Mouse (Mus musculus) stomach, postnatal 0 days (tissue): ENCODE data around the gene Gm9. TPM values are rescaled to one million over a fixed set of nuclear protein-coding genes. Genes with fewer than 3 reads are reported as not detected.

Source experiments
- ATAC-seq: fragments of 200-750 bp; cut with Nextera tagmentation; 2 replicates; pipeline ENCODE4 v1.8.0; 2017; ENCODE audit not compliant: low FRiP score, low TSS enrichment
- DNase-seq: peaks from one replicate; pipeline ENCODE4 v3.0.0-alpha.2; 2016; ENCODE audit warnings: low spot score
- H3K27ac ChIP-seq: fragments of 300-500 bp; sonication (generic); replicated peaks from 2 replicates; pipeline ENCODE4 v1.5.1; 2014; ENCODE audit warnings: mild to moderate bottlenecking, control low read depth
- H3K27me3 ChIP-seq: fragments of 300-500 bp; sonication (generic); 2 replicates; pipeline ENCODE4 v1.6.1; 2014; ENCODE audit warnings: low read length; ENCODE audit not compliant: control insufficient read depth, insufficient read depth
- H3K36me3 ChIP-seq: fragments of 300-500 bp; sonication (generic); 2 replicates; pipeline ENCODE4 v1.6.1; 2014; ENCODE audit warnings: low read length, mixed read lengths; ENCODE audit not compliant: control insufficient read depth, insufficient read depth
- H3K4me1 ChIP-seq: fragments of 300-500 bp; sonication (generic); replicated peaks from 2 replicates; pipeline ENCODE4 v1.6.1; 2014; ENCODE audit warnings: antibody characterized with exemption; ENCODE audit not compliant: control insufficient read depth, insufficient read depth
- H3K4me2 ChIP-seq: fragments of 300-500 bp; sonication (generic); replicated peaks from 2 replicates; pipeline ENCODE4 v1.6.1; 2014; ENCODE audit warnings: low read depth, mild to moderate bottlenecking, control low read depth, moderate library complexity
- H3K4me3 ChIP-seq: fragments of 300-500 bp; sonication (generic); 2 replicates; pipeline ENCODE4 v1.5.1; 2014; ENCODE audit warnings: low read depth, low read length, control low read depth
- H3K9ac ChIP-seq: fragments of 300-500 bp; sonication (generic); 2 replicates; pipeline ENCODE4 v1.6.1; 2014; ENCODE audit warnings: mild to moderate bottlenecking, low read length, control low read depth, mixed read lengths
- H3K9me3 ChIP-seq: fragments of 300-500 bp; sonication (generic); 2 replicates; pipeline ENCODE4 v1.6.1; 2016; ENCODE audit warnings: low read length; ENCODE audit not compliant: control insufficient read depth
- CTCF ChIP-seq: IDR thresholded peaks from 2 replicates; pipeline ENCODE4 v1.5.1; 2016; ENCODE audit warnings: antibody characterized with exemption, low read depth, mild to moderate bottlenecking, moderate library complexity
- EP300 ChIP-seq: optimal IDR thresholded peaks from 2 replicates; pipeline ENCODE3; 2016; ENCODE audit warnings: antibody characterized with exemption
- WGBS: fragments of 180-500 bp; shearing (Covaris S2); extraction: QIAGEN DNeasy Blood & Tissue Kit; methylation state at CpG from one replicate; pipeline ENCODE4 v1.1.7; 2014; 5-methylcytosine and 5-hydroxymethylcytosine counted together
- polyA plus RNA-seq: library from polyadenylated mRNA; unstranded; fragments of >200 nt; fragmentation: Nextera tagmentation; extraction: Ambion mirVana; gene quantifications from 2 replicates; pipeline ENCODE4 v1.2.1, GENCODE M21; 2015

The Gm9 gene
- polyA plus RNA-seq, 1 experiment from 2014 or later = not detected

DNA sequence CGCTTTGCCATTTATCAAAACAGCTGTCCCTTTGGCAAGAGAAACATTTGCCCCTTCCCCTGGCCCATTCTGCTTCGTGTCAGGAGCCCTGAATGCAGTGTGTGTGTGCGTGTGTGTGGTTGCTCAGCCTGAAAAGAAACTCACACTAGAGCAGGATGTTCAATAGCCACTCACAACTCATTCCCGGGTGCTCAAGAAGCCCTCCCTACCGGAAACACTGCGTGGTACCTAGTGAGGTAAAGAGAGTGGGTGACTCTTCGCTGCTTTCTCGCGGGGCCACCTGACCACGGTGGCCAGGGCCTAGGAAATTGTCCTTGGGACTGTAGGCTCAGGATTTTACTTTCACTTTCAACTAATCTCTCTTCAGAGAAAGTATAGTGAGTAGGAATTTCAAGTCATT is 49.7 kb downstream of the Gm9 start:
- ATAC-seq = no peak
- TF ChIP-seq EP300 (no peak), CTCF (no peak)

More for the DNA sequence above, 49.7 kb downstream of the Gm9 start:
- Histone ChIP-seq H3K27ac (no peak overlapping the region), H3K27me3 (no peaks in the 10 kb centered on the region), H3K4me3 (no peak overlapping the region), H3K9ac (no peak overlapping the region), H3K9me3 (no peaks in the 10 kb centered on the region), H3K4me1 (no peaks in the 10 kb centered on the region), H3K4me2 (no peak overlapping the region), H3K36me3 (no peaks in the 10 kb centered on the region)
- WGBS = 75% methylated on average over 10 of the region's 10 CpGs
- DNase-seq = no peak

Other genes with a start within 250 kb of the Gm9 start
- 7.7 and 8.1 TPM in 2 replicates for gene Sept6, start 219.2 kb downstream of the Gm9 start, polyA plus RNA-seq
- 0.16 and 0.21 TPM in 2 replicates for gene Sowahd, start 162.2 kb downstream of the Gm9 start, polyA plus RNA-seq
- 654 and 734 TPM in 2 replicates for gene Rpl39, start 125.6 kb downstream of the Gm9 start, polyA plus RNA-seq
- gene Upf3b, start 100.7 kb downstream of the Gm9 start, polyA plus RNA-seq = 9.1 and 9.2 TPM in 2 replicates
- 6.9 and 7.5 TPM in 2 replicates for gene Nkap, start 84.2 kb downstream of the Gm9 start, polyA plus RNA-seq
- gene Akap14, start 42.2 kb downstream of the Gm9 start, polyA plus RNA-seq = 0.05 TPM in 1 of 2 replicates, not detected in the other
- 567 and 585 TPM in 2 replicates for gene Ndufa1, start 19.9 kb downstream of the Gm9 start, polyA plus RNA-seq
- gene Rnf113a1, start 19.8 kb downstream of the Gm9 start, polyA plus RNA-seq = 9.6 TPM in 2 replicates
- not detected in 2 replicates for gene Rhox1, start 11.2 kb upstream of the Gm9 start, polyA plus RNA-seq
- not detected in 2 replicates for gene Rhox2a, start 33.9 kb upstream of the Gm9 start, polyA plus RNA-seq
- gene Rhox3a, start 38.9 kb upstream of the Gm9 start, polyA plus RNA-seq = not detected in 2 replicates
- not detected in 2 replicates for gene Rhox4a, start 54.3 kb upstream of the Gm9 start, polyA plus RNA-seq
- gene Rhox3a2, start 169.0 kb upstream of the Gm9 start, polyA plus RNA-seq = not detected in 2 replicates
- gene Rhox4a2, start 179.8 kb upstream of the Gm9 start, polyA plus RNA-seq = not detected in 2 replicates
- not detected in 2 replicates for gene Rhox2b, start 201.0 kb upstream of the Gm9 start, polyA plus RNA-seq
- not detected in 2 replicates for gene Rhox4b, start 221.5 kb upstream of the Gm9 start, polyA plus RNA-seq
- gene Rhox2c, start 242.6 kb upstream of the Gm9 start, polyA plus RNA-seq = not detected in 2 replicates
- not detected in 2 replicates for gene Rhox3c, start 247.5 kb upstream of the Gm9 start, polyA plus RNA-seq